Mouse (Mus musculus) myocyte (in vitro differentiated cells): ENCODE data around the gene Mapk8ip3. TPM values are rescaled to one million over a fixed set of nuclear protein-coding genes. Genes with fewer than 3 reads are reported as not detected.

Experiments used
- H3K27me3 ChIP-seq: one replicate; pipeline ENCODE4 v1.6.1; 2011; ENCODE audit not compliant: control insufficient read depth, insufficient read depth, insufficient read length
- H3K36me3 ChIP-seq: one replicate; pipeline ENCODE4 v1.6.1; 2011; ENCODE audit not compliant: control insufficient read depth, insufficient read depth
- H3K4me2 ChIP-seq: one replicate; pipeline ENCODE4 v1.6.1; 2011; ENCODE audit warnings: low read depth, control low read depth
- H3K4me3 ChIP-seq: one replicate; pipeline ENCODE4 v1.5.1; 2011; ENCODE audit warnings: mild to moderate bottlenecking, control low read depth, moderate library complexity
- H3K79me2 ChIP-seq: one replicate; pipeline ENCODE4 v1.6.1; 2011; ENCODE audit not compliant: control insufficient read depth, insufficient read depth
- H3ac ChIP-seq: one replicate; pipeline ENCODE4 v1.6.1; 2011; ENCODE audit not compliant: control insufficient read depth, insufficient read length
- CEBPB ChIP-seq: IDR thresholded peaks from 2 replicates; pipeline ENCODE4 v1.6.1; 2011; ENCODE audit warnings: mild to moderate bottlenecking, moderate library complexity; ENCODE audit not compliant: poor library complexity, insufficient read depth, severe bottlenecking
- E2F4 ChIP-seq: IDR thresholded peaks from one replicate; pipeline ENCODE4 v1.6.1; 2011; ENCODE audit warnings: mild to moderate bottlenecking, control low read depth, moderate library complexity; ENCODE audit not compliant: insufficient read depth
- MAX ChIP-seq: IDR thresholded peaks from one replicate; pipeline ENCODE4 v1.6.1; 2011; ENCODE audit warnings: low read depth, mild to moderate bottlenecking, control low read depth
- MYOD1 ChIP-seq, 3 experiments: IDR thresholded peaks; one replicate each; pipeline ENCODE4 v1.6.1; 2011; ENCODE audit warnings: control low read depth in 2 of 3, low read depth in 2 of 3, mild to moderate bottlenecking in 2 of 3, moderate library complexity in 1 of 3; ENCODE audit not compliant: insufficient read length in 2 of 3, control insufficient read depth in 1 of 3
- MYOG ChIP-seq, 3 experiments: IDR thresholded peaks; one replicate each; pipeline ENCODE4 v1.6.1; 2011; ENCODE audit warnings: control low read depth in 2 of 3, low read depth in 2 of 3, mild to moderate bottlenecking in 2 of 3; ENCODE audit not compliant: insufficient read length in 2 of 3, control insufficient read depth in 1 of 3, insufficient read depth in 1 of 3
- POLR2A ChIP-seq: IDR thresholded peaks from one replicate; pipeline ENCODE4 v1.6.1; 2011; ENCODE audit warnings: low read depth, mild to moderate bottlenecking, control low read depth, moderate library complexity; ENCODE audit not compliant: insufficient read length
- POLR2AphosphoS2 ChIP-seq: IDR thresholded peaks from one replicate; pipeline ENCODE4 v1.6.1; 2011; ENCODE audit warnings: low read depth, control low read depth; ENCODE audit not compliant: insufficient read length
- REST ChIP-seq: IDR thresholded peaks from one replicate; pipeline ENCODE4 v1.6.1; 2011; ENCODE audit warnings: mild to moderate bottlenecking, control low read depth, moderate library complexity; ENCODE audit not compliant: insufficient read depth, insufficient read length
- SRF ChIP-seq: IDR thresholded peaks from one replicate; pipeline ENCODE4 v1.6.1; 2011; ENCODE audit warnings: low read depth; ENCODE audit not compliant: control insufficient read depth, insufficient read length
- TCF12 ChIP-seq: IDR thresholded peaks from one replicate; pipeline ENCODE4 v1.6.1; 2011; ENCODE audit warnings: mild to moderate bottlenecking, control low read depth; ENCODE audit not compliant: poor library complexity, insufficient read depth, severe bottlenecking
- TCF3 ChIP-seq: IDR thresholded peaks from one replicate; pipeline ENCODE4 v1.6.1; 2011; ENCODE audit warnings: low read depth, control low read depth; ENCODE audit not compliant: insufficient read length
- USF1 ChIP-seq: IDR thresholded peaks from one replicate; pipeline ENCODE4 v1.6.1; 2011; ENCODE audit warnings: low read depth, mild to moderate bottlenecking, control low read depth, moderate library complexity
- polyA plus RNA-seq: library from polyadenylated mRNA; unstranded; fragments of >200 nt; fragmentation: generic; extraction: Trizol; gene quantifications from one replicate; pipeline ENCODE4 v1.2.1, GENCODE M21; 2012; ENCODE audit warnings: missing spikeins

Mapk8ip3 gene
- polyA plus RNA-seq, 1 experiment, result 47.6 TPM

GRCm38 (mm10) chr17:24902124-24902523 lies 34.7 kb downstream of the Mapk8ip3 start:
- H3K79me2 ChIP-seq, result no peaks in the 10 kb centered on the region
- TF ChIP-seq POLR2AphosphoS2 (peak; percentile 18), USF1 (no peak), TCF3 (no peak)
- H3K27me3 ChIP-seq, result no peaks in the 10 kb centered on the region
- peaks cover 31% of the 10 kb centered on the region for H3K36me3 ChIP-seq
- no peak overlapping the region for H3ac ChIP-seq
- H3K4me2 ChIP-seq, result no peak overlapping the region
- no peak overlapping the region for H3K4me3 ChIP-seq

- H3K36me3 ChIP-seq, result peaks cover 24% of the 10 kb centered on the region
- no peak overlapping the region for H3ac ChIP-seq
Measured at GRCm38 (mm10) chr17:24900014-24900413, 36.8 kb downstream of the Mapk8ip3 start.

GRCm38 (mm10) chr17:24899153-24899552 lies 37.6 kb downstream of the Mapk8ip3 start:
- Histone ChIP-seq H3K27me3 (no peaks in the 10 kb centered on the region), H3K4me3 (no peak overlapping the region), H3K4me2 (no peak overlapping the region), H3K79me2 (peaks cover 6% of the 10 kb centered on the region), H3ac (no peak overlapping the region), H3K36me3 (peaks cover 21% of the 10 kb centered on the region)
- TF ChIP-seq MYOG (IDR thresholded peaks at IDR 0.05; ENCODE audit: control insufficient read depth in 1 of 3, insufficient read depth in 1 of 3, insufficient read length in 2 of 3, low read depth in 2 of 3) (no peak), USF1 (no peak), POLR2AphosphoS2 (peak; percentile 58), SRF (no peak)

More at GRCm38 (mm10) chr17:24900014-24900413, 36.8 kb downstream of the Mapk8ip3 start:
- H3K4me2 ChIP-seq, result no peak overlapping the region
- H3K4me3 ChIP-seq, result no peak overlapping the region
- no peaks in the 10 kb centered on the region for H3K27me3 ChIP-seq
- TF ChIP-seq SRF, result no peak
- peak; percentile 12 for TF ChIP-seq POLR2AphosphoS2
- TF ChIP-seq MAX, result no peak
- TF ChIP-seq POLR2A, result no peak
- no peak for TF ChIP-seq USF1
- TF ChIP-seq MYOG (IDR thresholded peaks at IDR 0.05; ENCODE audit: control insufficient read depth in 1 of 3, insufficient read depth in 1 of 3, insufficient read length in 2 of 3, low read depth in 2 of 3), result no peak
- no peaks in the 10 kb centered on the region for H3K79me2 ChIP-seq

GRCm38 (mm10) chr17:24898041-24898854 lies 38.5 kb downstream of the Mapk8ip3 start:
- no peak overlapping the region for H3K4me3 ChIP-seq
- peaks cover 17% of the 10 kb centered on the region for H3K36me3 ChIP-seq
- peaks cover 12% of the 10 kb centered on the region for H3K79me2 ChIP-seq
- TF ChIP-seq TCF12 (no peak), POLR2A (no peak), USF1 (no peak), CEBPB (no peak), REST (no peak), POLR2AphosphoS2 (no peak), MAX (no peak), E2F4 (no peak), MYOG (IDR thresholded peaks at IDR 0.05; ENCODE audit: control insufficient read depth in 1 of 3, insufficient read depth in 1 of 3, insufficient read length in 2 of 3, low read depth in 2 of 3) (no peak), MYOD1 (IDR thresholded peaks at IDR 0.05; ENCODE audit: control insufficient read depth in 1 of 3, insufficient read length in 2 of 3, low read depth in 2 of 3) (no peak), SRF (no peak), TCF3 (no peak)
- no peaks in the 10 kb centered on the region for H3K27me3 ChIP-seq
- no peak overlapping the region for H3ac ChIP-seq
- no peak overlapping the region for H3K4me2 ChIP-seq

- peaks cover 13% of the 10 kb centered on the region for H3K36me3 ChIP-seq
- no peaks in the 10 kb centered on the region for H3K27me3 ChIP-seq
- TF ChIP-seq REST, result no peak
- TF ChIP-seq POLR2AphosphoS2, result peak; percentile 80
- peak overlapping the region; percentile 97 for H3K4me3 ChIP-seq
- H3ac ChIP-seq, result no peak overlapping the region
- H3K79me2 ChIP-seq, result peaks cover 12% of the 10 kb centered on the region
- no peak overlapping the region for H3K4me2 ChIP-seq
Measured at GRCm38 (mm10) chr17:24897600-24897999, 39.2 kb downstream of the Mapk8ip3 start.
